Mouse (Mus musculus) lung, postnatal 0 days (tissue): Measurements from ENCODE around the gene Slc4a11. TPM values are rescaled to one million over a fixed set of nuclear protein-coding genes. Genes with fewer than 3 reads are reported as not detected.

ENCODE experiments used
- ATAC-seq: fragments of 200-750 bp; cut with Nextera tagmentation; 2 replicates; pipeline ENCODE4 v1.8.0; 2017; ENCODE audit warnings: moderate library complexity
- DNase-seq: peaks from one replicate; pipeline ENCODE4 v3.0.0-alpha.2; 2016; ENCODE audit warnings: low spot score
- H3K27ac ChIP-seq: fragments of 300-500 bp; sonication (generic); 2 replicates; pipeline ENCODE4 v1.5.1; 2014; ENCODE audit warnings: antibody characterized with exemption, mild to moderate bottlenecking, low read length, mixed read lengths
- H3K27me3 ChIP-seq: fragments of 300-500 bp; sonication (generic); replicated peaks from 2 replicates; pipeline ENCODE4 v1.6.1; 2014; ENCODE audit warnings: low read length, mixed read lengths; ENCODE audit not compliant: insufficient read depth
- H3K36me3 ChIP-seq: fragments of 300-500 bp; sonication (generic); 2 replicates; pipeline ENCODE4 v1.6.1; 2014; ENCODE audit warnings: low read length, mixed read lengths; ENCODE audit not compliant: insufficient read depth
- H3K4me1 ChIP-seq: fragments of 300-500 bp; sonication (generic); 2 replicates; pipeline ENCODE4 v1.6.1; 2014; ENCODE audit warnings: antibody characterized with exemption, low read depth, low read length, mixed read lengths; ENCODE audit not compliant: insufficient read depth
- H3K4me2 ChIP-seq: fragments of 300-500 bp; sonication (generic); replicated peaks from 2 replicates; pipeline ENCODE4 v1.6.1; 2014; ENCODE audit warnings: low read depth, mild to moderate bottlenecking, low read length, moderate library complexity, mixed read lengths
- H3K4me3 ChIP-seq: fragments of 300-500 bp; sonication (generic); 2 replicates; pipeline ENCODE4 v1.5.1; 2014; ENCODE audit warnings: low read depth, low read length
- H3K9ac ChIP-seq: fragments of 300-500 bp; sonication (generic); replicated peaks from 2 replicates; pipeline ENCODE4 v1.6.1; 2014; ENCODE audit warnings: low read depth, mild to moderate bottlenecking
- H3K9me3 ChIP-seq: fragments of 300-500 bp; sonication (generic); 2 replicates; pipeline ENCODE4 v1.6.1; 2016; ENCODE audit warnings: low read length, mixed read lengths
- CTCF ChIP-seq: IDR thresholded peaks from 2 replicates; pipeline ENCODE4 v1.5.1; 2016; ENCODE audit warnings: antibody characterized with exemption, mild to moderate bottlenecking
- EP300 ChIP-seq: IDR thresholded peaks from 2 replicates; pipeline ENCODE4 v1.6.1; 2016; ENCODE audit warnings: antibody characterized with exemption, mild to moderate bottlenecking, control low read depth
- WGBS: fragments of 180-500 bp; shearing (Covaris S2); extraction: QIAGEN DNeasy Blood & Tissue Kit; methylation state at CpG from one replicate; pipeline ENCODE4 v1.1.7; 2014; 5-methylcytosine and 5-hydroxymethylcytosine counted together
- polyA plus RNA-seq: library from polyadenylated mRNA; unstranded; fragments of >200 nt; fragmentation: Nextera tagmentation; extraction: Ambion mirVana; gene quantifications from 2 replicates; pipeline ENCODE4 v1.2.1, GENCODE M21; 2015

Slc4a11 gene
- polyA plus RNA-seq, 1 experiment from 2014 or later, result 0.37 TPM

DNA sequence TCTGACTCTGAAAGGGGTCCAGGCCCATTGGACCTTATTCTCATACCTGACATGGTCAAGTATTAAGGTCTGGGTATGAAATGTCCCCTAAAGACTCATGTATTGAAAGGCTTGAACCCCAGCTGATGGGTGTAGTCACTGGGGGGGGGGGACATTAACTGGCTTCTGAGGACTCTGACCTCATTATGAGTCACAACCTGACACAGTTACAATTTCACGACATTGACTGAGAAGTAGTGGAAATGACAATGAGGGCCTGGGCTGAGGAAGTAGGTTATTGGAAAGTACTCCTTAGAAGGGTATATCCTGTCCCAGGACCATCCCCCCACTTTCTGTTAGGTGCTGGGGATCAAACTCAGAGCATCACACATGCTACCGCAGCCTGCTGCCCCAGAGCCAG, 8.3 kb downstream of the Slc4a11 start:
- DNase-seq, result no peak
- TF ChIP-seq EP300 (no peak), CTCF (no peak)
- H3K27ac ChIP-seq, result no peak overlapping the region

DNA sequence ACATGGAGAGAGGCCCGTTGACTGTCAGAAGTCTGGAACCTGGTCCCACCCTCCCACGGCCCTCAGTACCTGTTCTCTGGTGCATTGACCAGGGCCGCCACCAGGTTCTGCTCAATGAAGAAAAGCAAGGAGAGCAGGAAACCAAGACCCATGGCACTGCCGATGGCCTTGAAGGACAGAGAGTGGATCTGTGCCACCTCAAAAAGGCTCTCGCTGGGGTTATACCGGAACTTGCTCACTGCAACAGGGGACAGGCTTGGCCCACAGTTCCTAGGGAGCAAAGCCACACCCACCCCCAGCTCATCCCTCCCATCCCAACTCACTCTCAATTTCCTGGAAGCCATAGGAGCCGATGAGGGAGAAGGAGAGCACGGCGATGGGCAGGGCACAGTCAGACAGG, 11.9 kb downstream of the Slc4a11 start:
- no peak overlapping the region for H3K9ac ChIP-seq
- no peaks in the 10 kb centered on the region; the same call in 1 of the 2 replicates for H3K36me3 ChIP-seq
- H3K27ac ChIP-seq, result no peak overlapping the region
- H3K9me3 ChIP-seq, result no peaks in the 10 kb centered on the region
- TF ChIP-seq EP300, result no peak
- no peak for TF ChIP-seq CTCF
- no peak overlapping the region for H3K4me2 ChIP-seq
- H3K4me1 ChIP-seq, result no peaks in the 10 kb centered on the region
- H3K27me3 ChIP-seq, result no peaks in the 10 kb centered on the region
- WGBS, result 88% methylated on average over 9 of the region's 9 CpGs
- DNase-seq (no peak), ATAC-seq (no peak)
- no peak overlapping the region for H3K4me3 ChIP-seq

More for the DNA sequence above, 8.3 kb downstream of the Slc4a11 start:
- WGBS, result 61% methylated on average over 2 of the region's 2 CpGs
- Histone ChIP-seq H3K9me3 (no peaks in the 10 kb centered on the region), H3K4me2 (no peak overlapping the region), H3K4me3 (no peak overlapping the region), H3K9ac (no peak overlapping the region), H3K27me3 (no peaks in the 10 kb centered on the region), H3K4me1 (no peaks in the 10 kb centered on the region), H3K36me3 (no peaks in the 10 kb centered on the region)
- no peak for ATAC-seq

DNA sequence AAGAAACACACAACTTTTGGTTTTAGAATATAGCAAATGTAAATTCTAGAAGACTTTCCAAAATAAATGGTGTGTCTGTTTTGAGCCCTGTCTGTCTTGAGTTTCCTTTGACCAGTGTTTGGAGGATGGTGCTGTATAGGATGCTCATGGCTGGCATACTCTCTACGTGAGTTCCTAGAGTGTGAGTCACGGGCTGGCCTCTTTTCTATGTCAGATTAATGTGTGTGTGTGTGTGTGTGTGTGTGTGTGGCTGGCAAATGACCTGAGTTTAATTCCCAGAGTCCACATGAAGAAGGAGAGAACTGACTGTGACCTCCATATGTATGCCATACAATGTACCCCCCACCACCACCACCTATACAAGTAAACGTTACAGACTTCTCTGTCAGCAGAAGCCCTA, 15.8 kb downstream of the Slc4a11 start:
- TF ChIP-seq EP300 (no peak), CTCF (no peak)
- DNase-seq (no peak), ATAC-seq (no peak)
- WGBS, result 80% methylated on average over 3 of the region's 3 CpGs
- Histone ChIP-seq H3K36me3 (peaks cover 14% of the 10 kb centered on the region; the same call in 1 of the 2 replicates), H3K4me2 (no peak overlapping the region), H3K9ac (no peak overlapping the region), H3K4me1 (no peaks in the 10 kb centered on the region), H3K27ac (no peak overlapping the region), H3K9me3 (no peaks in the 10 kb centered on the region), H3K4me3 (no peak overlapping the region), H3K27me3 (no peaks in the 10 kb centered on the region)

DNA sequence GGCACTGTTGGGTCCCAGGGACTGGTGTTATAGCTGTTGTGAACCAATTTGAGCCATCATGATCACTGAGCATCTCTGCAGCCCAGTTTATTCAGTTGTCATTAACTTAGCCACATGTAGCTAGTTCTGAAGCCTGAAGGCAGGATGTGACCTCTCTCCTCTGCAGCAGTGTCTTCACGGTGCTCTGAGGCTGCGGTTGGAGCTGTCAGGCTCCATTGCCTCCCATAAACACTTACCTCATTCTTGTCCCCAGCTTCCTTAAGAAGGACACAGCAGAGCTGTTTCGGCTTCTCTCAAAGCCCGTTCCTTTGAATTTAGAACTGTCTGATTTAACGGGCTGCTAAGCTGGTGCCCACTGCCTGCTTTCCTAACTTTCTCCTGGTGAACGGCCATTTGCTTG, 17.4 kb downstream of the Slc4a11 start:
- no peak overlapping the region for H3K4me2 ChIP-seq
- no peak for ATAC-seq

DNA sequence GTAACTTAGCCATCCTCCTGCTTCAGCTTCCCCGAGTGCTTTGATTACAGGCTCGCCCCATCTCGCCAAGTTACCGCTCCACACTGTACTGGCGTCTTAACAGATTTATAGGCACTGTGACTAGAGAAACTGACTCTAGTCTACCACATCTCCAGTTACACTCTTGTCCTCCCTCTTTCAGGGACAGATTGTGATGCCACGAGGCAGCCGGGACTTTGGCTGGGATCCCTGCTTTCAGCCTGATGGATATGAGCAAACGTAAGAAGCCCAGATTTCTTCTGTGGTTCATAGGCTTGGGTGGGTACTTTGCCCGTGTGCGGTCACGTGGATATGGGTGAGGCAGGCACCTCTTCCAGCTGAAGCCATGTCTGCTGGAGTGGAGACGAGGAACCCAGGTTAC, 18.2 kb downstream of the Slc4a11 start:
- no peak for ATAC-seq
- no peak overlapping the region for H3K27ac ChIP-seq
- no peak overlapping the region for H3K9ac ChIP-seq
- no peaks in the 10 kb centered on the region for H3K9me3 ChIP-seq
- peaks cover 18% of the 10 kb centered on the region for H3K36me3 ChIP-seq
- H3K4me2 ChIP-seq, result no peak overlapping the region
- H3K27me3 ChIP-seq, result no peaks in the 10 kb centered on the region
- DNase-seq, result no peak
- WGBS, result 94% methylated on average over 12 of the region's 12 CpGs
- H3K4me1 ChIP-seq, result no peaks in the 10 kb centered on the region
- no peak overlapping the region for H3K4me3 ChIP-seq
- TF ChIP-seq EP300 (no peak), CTCF (no peak)

More for the DNA sequence above, 17.4 kb downstream of the Slc4a11 start:
- Histone ChIP-seq H3K4me3 (no peak overlapping the region), H3K27ac (no peak overlapping the region), H3K36me3 (peaks cover 14% of the 10 kb centered on the region; the same call in 1 of the 2 replicates), H3K9me3 (no peaks in the 10 kb centered on the region), H3K9ac (no peak overlapping the region), H3K27me3 (no peaks in the 10 kb centered on the region), H3K4me1 (no peaks in the 10 kb centered on the region)
- WGBS, result 87% methylated on average over 6 of the region's 6 CpGs
- TF ChIP-seq EP300 (no peak), CTCF (no peak)
- no peak for DNase-seq

DNA sequence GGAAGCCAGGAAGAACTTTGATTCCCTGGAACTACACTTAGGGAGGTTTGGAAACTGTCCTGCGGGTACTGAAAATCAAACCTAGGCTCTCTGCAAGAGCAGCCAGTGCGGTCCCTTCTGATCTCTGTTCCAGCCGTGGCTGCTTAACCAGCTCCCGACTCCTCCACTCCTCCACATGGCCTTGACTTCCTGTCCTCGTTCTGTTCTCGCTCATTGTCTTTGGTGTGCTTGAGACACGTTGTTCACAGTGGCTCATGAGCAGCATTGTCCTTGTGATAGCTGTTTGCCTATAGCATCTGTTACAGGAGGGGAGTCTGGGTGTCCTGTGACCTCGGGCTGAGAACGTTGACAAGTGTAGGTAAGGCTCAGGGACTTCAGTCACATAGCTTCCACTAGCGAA, 20.1 kb downstream of the Slc4a11 start:
- no peak overlapping the region for H3K4me3 ChIP-seq
- no peak overlapping the region for H3K4me2 ChIP-seq
- H3K9ac ChIP-seq, result no peak overlapping the region
- DNase-seq, result no peak
- H3K4me1 ChIP-seq, result no peaks in the 10 kb centered on the region
- H3K27me3 ChIP-seq, result no peaks in the 10 kb centered on the region
- no peak overlapping the region for H3K27ac ChIP-seq
- H3K9me3 ChIP-seq, result no peaks in the 10 kb centered on the region
- peaks cover 28% of the 10 kb centered on the region for H3K36me3 ChIP-seq
- TF ChIP-seq CTCF (no peak), EP300 (no peak)
- 76% methylated on average over 10 of the region's 10 CpGs for WGBS
- ATAC-seq, result no peak

DNA sequence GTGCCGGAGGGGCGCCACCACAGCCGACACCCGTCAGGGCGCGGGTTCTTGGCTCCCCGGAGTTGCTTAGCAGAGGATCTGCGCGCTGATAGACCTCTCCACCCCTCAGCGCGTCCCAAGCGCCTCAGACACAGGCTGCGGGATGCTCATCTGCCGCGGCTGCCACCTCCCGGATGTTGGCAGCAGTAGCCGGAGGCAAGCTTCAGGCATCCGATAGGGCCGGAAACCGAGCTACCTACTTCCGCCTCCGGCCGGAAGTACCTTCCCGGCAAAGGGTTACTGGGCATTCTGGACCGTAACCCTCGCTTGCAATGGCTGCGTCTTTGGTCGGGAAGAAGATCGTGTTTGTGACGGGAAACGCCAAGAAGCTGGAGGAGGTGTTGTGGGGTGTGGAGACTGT, 29.8 kb downstream of the Slc4a11 start, which contains the start of gene Itpa:
Gene Itpa (plus strand): TSS at position 52 of the 400 bp plus-strand sequence.
- H3K36me3 ChIP-seq, result peaks cover 5% of the 10 kb centered on the region; the same call in 1 of the 2 replicates
- DNase-seq, result peak; percentile 95

More for the DNA sequence above, 29.8 kb downstream of the Slc4a11 start, which contains the start of gene Itpa:
- Histone ChIP-seq H3K4me2 (peak within 1 kb of the TSS; percentile 69), H3K4me3 (peak within 1 kb of the TSS; percentile 74), H3K27ac (peak within 1 kb of the TSS; percentile 71), H3K27me3 (no peaks in the 10 kb centered on the region), H3K9me3 (no peaks in the 10 kb centered on the region), H3K4me1 (peaks cover 14% of the 10 kb centered on the region; the same call in 1 of the 2 replicates), H3K9ac (peak within 1 kb of the TSS; percentile 55; the same call in 1 of the 2 replicates)
- TF ChIP-seq EP300 (peak; percentile 54; the same call in 1 of the 2 replicates), CTCF (peak; percentile 77)
- under 1% methylated on average over 31 of the region's 31 CpGs for WGBS
- ATAC-seq, result peak; percentile 62
